Mouse (Mus musculus): ENCODE measurements at regions not wholly inside any gene's neighbourhood (a gene's known extent, or its start where the extent isn't known, plus 50 kb on each side); places are given as distances from the start of the nearest gene placed in this dataset.

DNA sequence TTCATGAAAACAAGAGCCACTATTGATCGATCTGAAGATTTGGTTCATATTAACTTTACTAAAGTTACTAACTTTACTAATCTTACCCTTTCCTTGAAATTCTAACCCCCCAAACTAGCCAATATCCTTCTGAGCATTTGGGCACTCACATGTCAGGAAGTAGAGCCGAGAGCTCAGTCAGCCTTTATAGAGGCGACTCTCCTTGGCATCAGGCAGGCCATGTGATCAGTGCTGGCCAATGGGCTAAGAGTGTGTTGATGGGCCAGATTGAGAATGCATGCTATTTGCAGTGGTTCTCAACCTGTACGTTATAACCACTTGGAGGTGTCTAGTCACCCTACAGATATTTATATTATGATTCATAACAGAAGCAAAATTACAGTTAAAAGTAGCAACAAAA lies 69.6 kb upstream of the Slc35b4 start:
- no peak overlapping the region for H3K4me3 ChIP-seq (ENCODE audit: low read depth, low read length)
- no peak overlapping the region for H3K27ac ChIP-seq (ENCODE audit: low read depth, low read length)
- H3K9me3 ChIP-seq (ENCODE audit: control insufficient read depth) = no peaks in the 10 kb centered on the region
- H3K4me1 ChIP-seq (replicated peaks; ENCODE audit: control insufficient read depth, insufficient read depth, low read length) = no peaks in the 10 kb centered on the region
- no peaks in the 10 kb centered on the region for H3K36me3 ChIP-seq (ENCODE audit: control insufficient read depth, insufficient read depth)
- no peak overlapping the region for H3K9ac ChIP-seq (ENCODE audit: low read depth, low read length)
- no peaks in the 10 kb centered on the region for H3K27me3 ChIP-seq (replicated peaks; ENCODE audit: control insufficient read depth, insufficient read depth, low read length)
- WGBS = 75% methylated on average over 4 of the region's 4 CpGs
- ATAC-seq = no peak
- no peak overlapping the region for H3K4me2 ChIP-seq (replicated peaks; ENCODE audit: low read depth)
- TF ChIP-seq CTCF (IDR thresholded peaks at IDR 0.05; ENCODE audit: low read depth) = no peak

DNA sequence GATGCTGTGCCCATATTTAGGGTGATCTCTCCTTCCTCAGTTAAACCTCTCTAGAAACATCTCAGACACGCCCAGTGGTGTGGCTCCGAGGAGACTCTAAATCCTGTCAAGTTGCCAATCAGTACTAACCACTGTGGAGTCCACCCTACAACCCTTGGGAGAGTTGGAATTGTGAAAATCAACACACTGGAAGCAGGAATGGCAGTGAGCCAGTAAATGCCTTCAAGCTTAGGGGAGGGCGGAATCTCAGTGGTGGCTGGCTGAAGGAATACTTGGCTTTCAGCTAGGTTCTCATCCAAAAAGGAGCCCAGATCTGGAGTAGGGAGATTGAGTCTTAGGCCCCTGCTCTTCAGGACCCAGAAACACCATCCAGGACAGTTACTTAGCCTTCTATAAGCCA lies 66.1 kb upstream of the Slc35b4 start:
- Histone ChIP-seq H3K27me3 (replicated peaks; ENCODE audit: control insufficient read depth, insufficient read depth, low read length) (no peaks in the 10 kb centered on the region), H3K9me3 (ENCODE audit: control insufficient read depth) (no peaks in the 10 kb centered on the region), H3K4me3 (ENCODE audit: low read depth, low read length) (no peak overlapping the region), H3K4me2 (replicated peaks; ENCODE audit: low read depth) (no peak overlapping the region), H3K36me3 (ENCODE audit: control insufficient read depth, insufficient read depth) (no peaks in the 10 kb centered on the region), H3K27ac (ENCODE audit: low read depth, low read length) (no peak overlapping the region), H3K4me1 (replicated peaks; ENCODE audit: control insufficient read depth, insufficient read depth, low read length) (no peaks in the 10 kb centered on the region), H3K9ac (ENCODE audit: low read depth, low read length) (no peak overlapping the region)
- no peak for TF ChIP-seq CTCF (IDR thresholded peaks at IDR 0.05; ENCODE audit: low read depth)
- no peak for ATAC-seq
- WGBS = 70% methylated on average over 3 of the region's 3 CpGs

DNA sequence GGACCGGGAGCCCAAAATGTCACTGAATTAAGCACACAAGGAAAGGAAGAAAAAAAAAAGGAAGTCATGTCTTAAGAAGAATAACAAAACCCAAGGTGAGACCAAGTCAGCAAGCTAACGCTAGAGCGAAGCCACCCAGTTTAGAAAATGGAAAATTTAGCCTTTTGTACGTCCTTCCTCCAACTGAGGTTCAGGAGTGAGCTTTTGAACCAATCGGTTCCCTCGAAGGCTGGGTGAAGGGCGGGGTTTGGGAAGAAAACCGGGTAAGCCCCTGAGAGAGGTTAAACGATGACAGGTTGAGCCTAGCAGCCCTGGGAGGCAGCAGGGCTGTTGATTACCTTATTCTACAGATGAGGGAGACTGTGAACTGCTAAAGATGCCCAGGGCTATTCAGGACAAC lies 65.6 kb upstream of the Slc35b4 start:
- Histone ChIP-seq H3K27me3 (replicated peaks; ENCODE audit: control insufficient read depth, insufficient read depth, low read length) (no peaks in the 10 kb centered on the region), H3K4me1 (replicated peaks; ENCODE audit: control insufficient read depth, insufficient read depth, low read length) (no peaks in the 10 kb centered on the region), H3K4me3 (ENCODE audit: low read depth, low read length) (no peak overlapping the region), H3K9me3 (ENCODE audit: control insufficient read depth) (no peaks in the 10 kb centered on the region), H3K4me2 (replicated peaks; ENCODE audit: low read depth) (no peak overlapping the region), H3K27ac (ENCODE audit: low read depth, low read length) (no peak overlapping the region), H3K9ac (ENCODE audit: low read depth, low read length) (no peak overlapping the region), H3K36me3 (ENCODE audit: control insufficient read depth, insufficient read depth) (no peaks in the 10 kb centered on the region)
- ATAC-seq = no peak
- no peak for TF ChIP-seq CTCF (IDR thresholded peaks at IDR 0.05; ENCODE audit: low read depth)
- WGBS = 37% methylated on average over 9 of the region's 9 CpGs

DNA sequence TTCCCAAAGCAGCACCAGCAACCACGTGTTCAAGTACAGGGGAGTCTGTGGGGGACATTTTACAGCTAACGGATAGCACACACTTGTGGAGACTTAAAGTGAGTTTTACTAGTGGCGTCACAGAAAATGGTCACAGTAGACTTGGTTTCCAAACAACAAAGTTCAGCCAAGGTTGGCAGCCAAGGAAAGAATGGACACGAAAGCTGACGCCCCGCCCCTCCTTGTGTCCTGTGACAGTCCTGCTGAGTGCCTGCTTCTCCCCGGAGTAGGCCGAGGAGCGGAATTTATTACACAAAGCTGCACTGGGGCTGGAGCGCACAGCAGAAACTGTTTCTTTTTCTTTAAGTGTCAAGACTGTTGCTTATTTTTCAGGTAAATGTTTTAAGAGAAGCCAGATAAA lies 58.2 kb upstream of the Slc35b4 start:
- ATAC-seq = no peak
- H3K36me3 ChIP-seq (ENCODE audit: control insufficient read depth, insufficient read depth) = no peaks in the 10 kb centered on the region
- 59% methylated on average over 10 of the region's 10 CpGs for WGBS
- no peaks in the 10 kb centered on the region for H3K4me1 ChIP-seq (replicated peaks; ENCODE audit: control insufficient read depth, insufficient read depth, low read length)
- TF ChIP-seq CTCF (IDR thresholded peaks at IDR 0.05; ENCODE audit: low read depth) = no peak
- H3K9me3 ChIP-seq (ENCODE audit: control insufficient read depth) = no peaks in the 10 kb centered on the region
- H3K4me2 ChIP-seq (replicated peaks; ENCODE audit: low read depth) = no peak overlapping the region
- H3K27ac ChIP-seq (ENCODE audit: low read depth, low read length) = no peak overlapping the region
- no peak overlapping the region for H3K9ac ChIP-seq (ENCODE audit: low read depth, low read length)
- H3K4me3 ChIP-seq (ENCODE audit: low read depth, low read length) = no peak overlapping the region
- no peaks in the 10 kb centered on the region for H3K27me3 ChIP-seq (replicated peaks; ENCODE audit: control insufficient read depth, insufficient read depth, low read length)

DNA sequence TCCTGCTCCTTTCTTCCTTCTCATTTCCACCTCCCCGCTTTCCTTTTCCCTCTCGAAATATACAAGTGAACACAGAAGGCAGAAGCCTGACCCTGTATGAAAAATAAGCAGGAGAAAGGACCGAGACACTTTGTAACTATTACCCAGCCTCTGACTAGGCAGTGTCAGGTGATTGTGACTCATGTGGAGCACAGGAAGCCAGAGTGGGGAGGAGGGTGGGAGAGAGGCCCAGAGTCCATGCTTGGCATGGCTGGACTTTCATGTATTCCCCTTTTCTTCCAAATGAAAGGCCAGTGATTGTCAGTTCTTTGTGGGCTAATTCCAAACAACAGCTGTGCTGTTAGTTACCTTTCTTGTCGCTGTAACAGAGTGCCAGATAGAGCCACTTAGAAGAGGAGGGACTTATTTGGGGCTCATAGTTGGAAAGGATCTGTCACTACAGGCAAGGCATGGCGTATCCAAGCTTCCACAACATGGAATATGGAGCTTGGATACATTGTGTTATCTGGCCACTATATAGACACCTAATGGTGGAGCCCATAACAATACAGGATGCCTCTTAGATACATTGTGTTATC lies 57.6 kb upstream of the Slc35b4 start:
- Histone ChIP-seq H3K27ac (ENCODE audit: low read depth, low read length) (no peak overlapping the region), H3K4me3 (ENCODE audit: low read depth, low read length) (no peak overlapping the region), H3K9ac (ENCODE audit: low read depth, low read length) (no peak overlapping the region), H3K4me1 (replicated peaks; ENCODE audit: control insufficient read depth, insufficient read depth, low read length) (no peaks in the 10 kb centered on the region), H3K27me3 (replicated peaks; ENCODE audit: control insufficient read depth, insufficient read depth, low read length) (no peaks in the 10 kb centered on the region), H3K9me3 (ENCODE audit: control insufficient read depth) (no peaks in the 10 kb centered on the region), H3K36me3 (ENCODE audit: control insufficient read depth, insufficient read depth) (no peaks in the 10 kb centered on the region), H3K4me2 (replicated peaks; ENCODE audit: low read depth) (no peak overlapping the region)
- no peak for TF ChIP-seq CTCF (IDR thresholded peaks at IDR 0.05; ENCODE audit: low read depth)
- ATAC-seq = peak; percentile 61; the same call in 1 of the 2 replicates
- WGBS = 77% methylated on average over 5 of the region's 5 CpGs

DNA sequence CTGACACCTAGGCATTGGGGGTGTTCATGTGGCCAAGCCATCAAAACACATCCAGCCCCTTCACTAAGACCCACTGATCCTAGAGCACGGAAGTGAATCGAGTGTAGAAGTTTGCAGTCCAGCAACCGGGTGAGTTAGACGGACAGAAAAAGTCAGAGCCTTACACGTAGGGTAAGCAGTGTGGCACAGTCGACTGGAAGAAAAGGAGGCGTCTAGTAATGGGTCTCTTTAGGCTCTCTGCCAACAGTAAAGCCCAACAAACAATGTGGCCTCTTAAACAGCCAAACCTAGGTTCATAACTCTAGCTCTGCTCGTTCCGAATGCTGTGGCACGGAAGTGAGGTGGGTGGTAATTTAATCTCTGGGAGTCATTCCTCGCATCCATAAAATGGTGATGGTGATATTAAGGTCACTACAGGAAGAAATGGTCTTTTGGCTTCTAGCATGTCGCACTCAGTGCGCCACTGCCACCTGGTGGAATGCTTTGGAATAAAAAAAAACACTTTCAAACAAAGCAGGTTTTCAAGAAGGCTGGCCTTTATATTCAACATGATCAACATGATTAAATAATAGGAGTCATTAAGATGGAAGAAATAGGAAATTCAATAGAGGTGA lies 54.0 kb upstream of the Slc35b4 start:
- ATAC-seq = no peak
- no peak overlapping the region for H3K4me3 ChIP-seq (ENCODE audit: low read depth, low read length)

More for the DNA sequence above, 54.0 kb upstream of the Slc35b4 start:
- no peaks in the 10 kb centered on the region for H3K36me3 ChIP-seq (ENCODE audit: control insufficient read depth, insufficient read depth)
- H3K9me3 ChIP-seq (ENCODE audit: control insufficient read depth) = no peaks in the 10 kb centered on the region
- peak; percentile 90 for TF ChIP-seq CTCF (IDR thresholded peaks at IDR 0.05; ENCODE audit: low read depth)
- 30% methylated on average over 13 of the region's 13 CpGs for WGBS
- H3K4me1 ChIP-seq (replicated peaks; ENCODE audit: control insufficient read depth, insufficient read depth, low read length) = no peaks in the 10 kb centered on the region
- no peaks in the 10 kb centered on the region for H3K27me3 ChIP-seq (replicated peaks; ENCODE audit: control insufficient read depth, insufficient read depth, low read length)
- H3K9ac ChIP-seq (ENCODE audit: low read depth, low read length) = no peak overlapping the region
- H3K27ac ChIP-seq (ENCODE audit: low read depth, low read length) = no peak overlapping the region
- no peak overlapping the region for H3K4me2 ChIP-seq (replicated peaks; ENCODE audit: low read depth)
